Mouse (Mus musculus) hindbrain, embryonic 12.5 days (tissue): ENCODE data around the gene Marcks. TPM values are rescaled to one million over a fixed set of nuclear protein-coding genes. Genes with fewer than 3 reads are reported as not detected.
"Not testable (repeated sequence)": the region's sequence is repeated elsewhere in the genome, so short reads cannot be mapped to it uniquely, and the experiment has no call there.

ENCODE experiments used
- ATAC-seq: fragments of 200-750 bp; cut with Nextera tagmentation; 2 replicates; pipeline ENCODE4 v1.8.0; 2017; ENCODE audit warnings: moderate TSS enrichment; ENCODE audit not compliant: low FRiP score
- H3K27ac ChIP-seq: fragments of 300-500 bp; sonication (generic); 2 replicates; pipeline ENCODE4 v1.5.1; 2016; ENCODE audit warnings: mild to moderate bottlenecking
- H3K27me3 ChIP-seq: fragments of 300-500 bp; sonication (generic); 2 replicates; pipeline ENCODE4 v1.6.1; 2016; ENCODE audit warnings: mild to moderate bottlenecking
- H3K36me3 ChIP-seq: fragments of 300-500 bp; sonication (generic); 2 replicates; pipeline ENCODE4 v1.6.1; 2016; ENCODE audit warnings: mild to moderate bottlenecking
- H3K4me1 ChIP-seq: fragments of 300-500 bp; sonication (generic); 2 replicates; pipeline ENCODE4 v1.6.1; 2016
- H3K4me2 ChIP-seq: fragments of 300-500 bp; sonication (generic); replicated peaks from 2 replicates; pipeline ENCODE4 v1.6.1; 2016; ENCODE audit warnings: mild to moderate bottlenecking
- H3K4me3 ChIP-seq: fragments of 300-500 bp; sonication (generic); 2 replicates; pipeline ENCODE4 v1.5.1; 2016; ENCODE audit warnings: mild to moderate bottlenecking
- H3K9ac ChIP-seq: fragments of 300-500 bp; sonication (generic); 2 replicates; pipeline ENCODE4 v1.6.1; 2016; ENCODE audit warnings: mild to moderate bottlenecking, moderate library complexity
- H3K9me3 ChIP-seq: fragments of 300-500 bp; sonication (generic); replicated peaks from 2 replicates; pipeline ENCODE4 v1.6.1; 2016; ENCODE audit warnings: mild to moderate bottlenecking
- WGBS: fragments of 180-500 bp; shearing (Covaris S2); methylation state at CpG from one replicate; pipeline ENCODE4 v1.1.7; 2016; 5-methylcytosine and 5-hydroxymethylcytosine counted together
- polyA plus RNA-seq: library from polyadenylated mRNA; unstranded; fragments of >200 nt; fragmentation: Nextera tagmentation; extraction: Ambion mirVana; gene quantifications from 2 replicates; pipeline ENCODE4 v1.2.1, GENCODE M21; 2016

Gene Marcks
- polyA plus RNA-seq, 1 experiment from 2014 or later = 338 TPM

- no peak overlapping the region for H3K4me3 ChIP-seq
- H3K4me1 ChIP-seq = no peaks in the 10 kb centered on the region
- no peaks in the 10 kb centered on the region for H3K27me3 ChIP-seq
- H3K27ac ChIP-seq = no peak overlapping the region
- no peak for ATAC-seq
- H3K36me3 ChIP-seq = no peaks in the 10 kb centered on the region
- H3K4me2 ChIP-seq = no peak overlapping the region
- peaks cover 4% of the 10 kb centered on the region; the same call in 1 of the 2 replicates for H3K9me3 ChIP-seq
- H3K9ac ChIP-seq = no peak overlapping the region
These were observed 45.4 kb downstream of the Marcks start for GRCm38 (mm10) chr10:37093306-37093705.

- Histone ChIP-seq H3K4me3 (no peak overlapping the region), H3K27ac (no peak overlapping the region), H3K27me3 (no peaks in the 10 kb centered on the region), H3K4me2 (no peak overlapping the region), H3K36me3 (no peaks in the 10 kb centered on the region), H3K9ac (no peak overlapping the region), H3K9me3 (peaks cover 8% of the 10 kb centered on the region; the same call in 1 of the 2 replicates), H3K4me1 (no peaks in the 10 kb centered on the region)
- ATAC-seq = no peak
- WGBS = 86% methylated on average over 3 of the region's 3 CpGs
These were observed 48.3 kb downstream of the Marcks start for GRCm38 (mm10) chr10:37090411-37090810.

GRCm38 (mm10) chr10:37084071-37084470, 54.6 kb downstream of the Marcks start:
- ATAC-seq, H3K36me3 ChIP-seq, H3K27ac ChIP-seq, H3K9me3 ChIP-seq, H3K4me1 ChIP-seq, H3K4me2 ChIP-seq, H3K27me3 ChIP-seq, H3K9ac ChIP-seq, H3K4me3 ChIP-seq: not testable (repeated sequence)
- 89% methylated on average over 2 of the region's 2 CpGs for WGBS

Other genes starting within 250 kb of the Marcks start
- 440 and 461 TPM in 2 replicates for gene Hdac2, start 164.4 kb downstream of the Marcks start, polyA plus RNA-seq